Mouse (Mus musculus): ENCODE measurements at regions not wholly inside any gene's neighbourhood (a gene's known extent, or its start where the extent isn't known, plus 50 kb on each side); places are given as distances from the start of the nearest gene placed in this dataset.
A peak's percentile ranks its signal among the peaks of the same experiment; 100 is the strongest.

DNA sequence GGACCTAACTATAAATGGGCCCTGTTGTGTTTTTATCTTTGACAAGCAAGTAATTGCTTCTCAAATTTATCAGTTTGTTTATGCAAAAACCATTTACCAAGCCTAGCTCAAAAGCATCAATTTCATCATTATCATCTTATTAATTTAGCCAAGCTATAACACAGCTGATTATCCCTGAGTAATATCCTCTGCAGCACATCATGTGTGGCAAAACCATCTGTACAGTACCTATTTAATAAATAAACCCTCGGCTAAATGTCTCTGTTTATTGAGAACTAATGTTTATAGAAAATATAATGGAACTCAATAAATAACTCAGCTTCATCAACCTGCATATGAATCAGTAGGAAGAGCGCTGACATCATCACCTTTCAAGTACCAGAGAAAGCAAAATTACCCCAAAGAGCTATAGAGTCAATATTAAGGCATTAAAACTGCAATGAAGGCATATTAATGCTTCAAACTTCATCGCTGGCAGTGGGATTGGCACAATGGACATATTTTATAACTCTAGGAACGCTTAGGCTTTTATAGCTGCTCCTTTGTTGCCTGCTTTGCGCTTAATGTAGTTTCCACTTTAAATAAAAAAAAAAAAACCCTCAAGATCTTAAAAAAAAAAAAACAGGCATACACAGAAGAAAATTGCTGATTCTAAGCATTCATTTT is 542.0 kb downstream of the Plcl1 start:
- peaks cover 5% of the 10 kb centered on the region for H3K4me1 ChIP-seq (ENCODE audit: control insufficient read depth, low read depth, low read length)
- H3K27ac ChIP-seq (ENCODE audit: low read length) = no peak overlapping the region
- H3K27me3 ChIP-seq (ENCODE audit: control insufficient read depth, insufficient read depth, low read depth, low read length) = no peaks in the 10 kb centered on the region
- H3K36me3 ChIP-seq (ENCODE audit: control insufficient read depth, insufficient read depth) = no peaks in the 10 kb centered on the region
- ATAC-seq (ENCODE audit: low read depth) = no peak
- H3K4me3 ChIP-seq (ENCODE audit: low read depth, low read length) = no peak overlapping the region
- H3K9ac ChIP-seq (ENCODE audit: low read depth, low read length) = no peak overlapping the region
- 72% methylated on average over 5 of the region's 5 CpGs for WGBS (ENCODE audit: insufficient replicate concordance)
- no peak overlapping the region for H3K4me2 ChIP-seq (ENCODE audit: low read depth, low read length)
- no peaks in the 10 kb centered on the region for H3K9me3 ChIP-seq (replicated peaks; ENCODE audit: control insufficient read depth, low read length)

DNA sequence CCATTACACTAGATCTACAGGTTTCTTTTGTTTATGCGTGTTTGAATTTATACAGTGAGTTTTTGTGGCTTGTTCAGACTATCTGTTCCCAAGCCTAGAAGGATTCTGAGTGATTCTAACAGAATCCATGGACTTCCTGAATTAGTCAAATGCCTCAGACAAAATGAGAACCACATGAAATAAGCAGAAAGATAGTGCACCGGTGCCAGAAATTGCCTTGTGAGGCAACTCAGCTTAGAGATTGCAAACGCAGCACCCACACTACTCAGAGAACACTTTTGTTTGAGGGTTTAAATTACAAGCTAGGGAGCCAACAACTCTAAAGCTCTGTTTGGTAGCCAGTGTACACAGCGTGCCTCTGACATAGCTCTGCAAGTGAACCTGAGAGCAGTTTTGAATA is 543.9 kb downstream of the Plcl1 start:
- Histone ChIP-seq H3K9ac (ENCODE audit: low read depth, low read length) (no peak overlapping the region), H3K27me3 (ENCODE audit: control insufficient read depth, insufficient read depth, low read depth, low read length) (no peaks in the 10 kb centered on the region), H3K9me3 (replicated peaks; ENCODE audit: control insufficient read depth, low read length) (no peaks in the 10 kb centered on the region), H3K36me3 (ENCODE audit: control insufficient read depth, insufficient read depth) (no peaks in the 10 kb centered on the region), H3K4me1 (ENCODE audit: control insufficient read depth, low read depth, low read length) (peaks cover 5% of the 10 kb centered on the region), H3K27ac (ENCODE audit: low read length) (no peak overlapping the region), H3K4me3 (ENCODE audit: low read depth, low read length) (no peak overlapping the region), H3K4me2 (ENCODE audit: low read depth, low read length) (no peak overlapping the region)
- 72% methylated on average over 4 of the region's 4 CpGs for WGBS (ENCODE audit: insufficient replicate concordance)
- ATAC-seq (ENCODE audit: low read depth) = no peak

DNA sequence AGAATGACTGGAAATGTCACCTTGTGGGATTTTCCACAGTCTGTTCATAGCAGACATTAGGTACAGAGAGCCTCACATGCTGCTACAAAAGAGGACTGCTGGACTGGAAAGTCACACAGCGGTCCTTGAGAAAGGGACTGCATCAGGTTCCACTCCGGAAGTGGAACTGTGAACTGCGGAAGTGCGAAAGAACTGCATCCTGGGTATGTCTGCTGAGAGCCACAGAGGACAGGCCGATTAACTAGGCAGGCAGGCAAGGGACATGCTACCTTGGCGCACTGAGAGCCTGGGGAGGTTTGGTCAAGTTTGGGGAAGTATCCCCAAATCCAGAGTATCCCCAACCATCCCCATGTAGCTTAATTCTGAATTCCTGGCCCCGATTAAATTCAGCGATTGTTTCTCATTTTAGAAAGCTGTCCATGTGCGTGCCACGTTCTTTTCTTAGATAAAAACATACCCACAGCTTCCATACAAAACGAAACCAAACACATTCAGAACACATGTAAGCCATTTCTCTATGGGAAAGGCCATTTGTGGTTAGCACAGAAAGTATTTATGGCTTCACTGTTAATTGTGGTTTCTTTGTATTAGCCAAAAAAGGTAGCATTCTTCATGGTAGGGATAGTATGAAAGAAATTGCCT is 552.2 kb downstream of the Plcl1 start:
- no peaks in the 10 kb centered on the region for H3K36me3 ChIP-seq (ENCODE audit: control insufficient read depth, insufficient read depth)
- H3K27me3 ChIP-seq (ENCODE audit: control insufficient read depth, insufficient read depth, low read depth, low read length) = no peaks in the 10 kb centered on the region
- H3K9ac ChIP-seq (ENCODE audit: low read depth, low read length) = no peak overlapping the region
- no peaks in the 10 kb centered on the region for H3K9me3 ChIP-seq (replicated peaks; ENCODE audit: control insufficient read depth, low read length)
- no peaks in the 10 kb centered on the region for H3K4me1 ChIP-seq (ENCODE audit: control insufficient read depth, low read depth, low read length)
- no peak overlapping the region for H3K27ac ChIP-seq (ENCODE audit: low read length)
- ATAC-seq (ENCODE audit: low read depth) = no peak
- WGBS (ENCODE audit: insufficient replicate concordance) = 56% methylated on average over 11 of the region's 11 CpGs
- peak overlapping the region; percentile 17; the same call in 1 of the 2 replicates for H3K4me2 ChIP-seq (ENCODE audit: low read depth, low read length)
- no peak overlapping the region for H3K4me3 ChIP-seq (ENCODE audit: low read depth, low read length)

DNA sequence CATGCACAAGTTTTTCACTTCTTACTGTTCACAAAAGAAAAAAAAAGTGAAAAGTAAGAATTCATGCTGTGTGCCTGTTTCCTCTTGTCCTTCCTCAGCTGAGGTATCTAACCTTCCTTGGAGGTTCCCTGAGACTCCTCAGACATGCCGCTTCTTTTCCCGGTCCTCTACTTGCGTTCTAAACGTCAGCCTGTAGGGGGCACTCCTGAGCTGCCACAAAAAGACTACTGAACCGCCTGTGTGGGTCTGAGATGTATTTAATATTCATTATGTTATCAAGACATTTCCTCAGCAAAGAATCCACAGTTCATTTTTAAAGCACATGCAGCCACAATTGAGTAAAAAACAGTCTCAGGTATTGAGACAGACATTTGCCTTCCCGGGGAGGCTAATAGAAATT is 554.6 kb downstream of the Plcl1 start:
- H3K4me2 ChIP-seq (ENCODE audit: low read depth, low read length) = no peak overlapping the region
- WGBS (ENCODE audit: insufficient replicate concordance) = 21% methylated on average over 6 of the region's 6 CpGs
- H3K4me3 ChIP-seq (ENCODE audit: low read depth, low read length) = no peak overlapping the region
- H3K27me3 ChIP-seq (ENCODE audit: control insufficient read depth, insufficient read depth, low read depth, low read length) = no peaks in the 10 kb centered on the region
- H3K36me3 ChIP-seq (ENCODE audit: control insufficient read depth, insufficient read depth) = no peaks in the 10 kb centered on the region
- H3K9me3 ChIP-seq (replicated peaks; ENCODE audit: control insufficient read depth, low read length) = no peaks in the 10 kb centered on the region
- H3K27ac ChIP-seq (ENCODE audit: low read length) = no peak overlapping the region
- no peak for ATAC-seq (ENCODE audit: low read depth)
- no peaks in the 10 kb centered on the region for H3K4me1 ChIP-seq (ENCODE audit: control insufficient read depth, low read depth, low read length)
- no peak overlapping the region for H3K9ac ChIP-seq (ENCODE audit: low read depth, low read length)

DNA sequence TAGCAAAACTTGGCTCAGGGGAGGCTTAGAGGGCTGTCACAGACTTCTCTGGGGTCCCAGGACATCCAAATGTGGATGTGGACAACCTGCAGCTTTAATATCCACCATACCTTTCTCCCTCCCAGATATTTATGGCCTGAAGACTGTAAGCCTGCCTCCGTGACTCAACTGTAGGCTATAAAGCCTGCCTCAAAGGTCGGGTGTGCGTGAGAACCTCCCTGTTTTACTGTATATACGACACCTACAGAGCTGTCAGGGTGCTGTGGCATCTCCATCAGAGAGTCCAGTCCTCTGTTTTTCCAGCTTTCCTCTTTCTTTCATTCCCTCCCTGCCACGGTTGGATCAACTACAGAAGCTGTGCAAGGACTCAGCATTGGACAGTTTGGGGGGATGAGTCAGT is 558.1 kb downstream of the Plcl1 start:
- Histone ChIP-seq H3K9ac (ENCODE audit: low read depth, low read length) (no peak overlapping the region), H3K36me3 (ENCODE audit: control insufficient read depth, insufficient read depth) (no peaks in the 10 kb centered on the region), H3K27ac (ENCODE audit: low read length) (no peak overlapping the region), H3K4me2 (ENCODE audit: low read depth, low read length) (no peak overlapping the region), H3K9me3 (replicated peaks; ENCODE audit: control insufficient read depth, low read length) (no peaks in the 10 kb centered on the region), H3K4me3 (ENCODE audit: low read depth, low read length) (no peak overlapping the region), H3K4me1 (ENCODE audit: control insufficient read depth, low read depth, low read length) (no peaks in the 10 kb centered on the region), H3K27me3 (ENCODE audit: control insufficient read depth, insufficient read depth, low read depth, low read length) (no peaks in the 10 kb centered on the region)
- 59% methylated on average over 5 of the region's 5 CpGs for WGBS (ENCODE audit: insufficient replicate concordance)
- ATAC-seq (ENCODE audit: low read depth) = no peak

DNA sequence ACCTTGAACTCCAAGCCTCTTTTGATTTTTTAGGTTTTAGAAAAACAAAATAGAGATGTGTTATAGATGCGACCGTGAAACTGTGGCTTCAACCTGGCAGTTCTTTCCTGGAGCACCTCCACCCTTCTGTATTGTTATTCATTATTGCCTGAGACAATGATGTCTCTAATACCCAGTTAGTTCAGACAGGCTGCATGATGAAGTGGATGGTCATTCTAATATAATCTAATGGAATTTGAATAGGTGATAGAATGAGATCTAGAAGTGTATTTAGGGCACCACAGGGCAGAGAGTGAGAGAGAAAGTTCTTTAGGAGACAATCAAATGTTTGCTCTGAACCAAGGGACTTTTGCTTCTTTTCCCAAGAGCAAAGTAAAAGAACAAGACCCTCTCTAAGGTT is 560.6 kb downstream of the Plcl1 start:
- no peak overlapping the region for H3K9ac ChIP-seq (ENCODE audit: low read depth, low read length)
- no peak overlapping the region for H3K27ac ChIP-seq (ENCODE audit: low read length)
- 72% methylated on average over 2 of the region's 2 CpGs for WGBS (ENCODE audit: insufficient replicate concordance)
- no peaks in the 10 kb centered on the region for H3K4me1 ChIP-seq (ENCODE audit: control insufficient read depth, low read depth, low read length)
- no peak overlapping the region for H3K4me3 ChIP-seq (ENCODE audit: low read depth, low read length)
- no peaks in the 10 kb centered on the region for H3K9me3 ChIP-seq (replicated peaks; ENCODE audit: control insufficient read depth, low read length)
- H3K27me3 ChIP-seq (ENCODE audit: control insufficient read depth, insufficient read depth, low read depth, low read length) = no peaks in the 10 kb centered on the region
- no peak for ATAC-seq (ENCODE audit: low read depth)
- no peak overlapping the region for H3K4me2 ChIP-seq (ENCODE audit: low read depth, low read length)
- no peaks in the 10 kb centered on the region for H3K36me3 ChIP-seq (ENCODE audit: control insufficient read depth, insufficient read depth)

DNA sequence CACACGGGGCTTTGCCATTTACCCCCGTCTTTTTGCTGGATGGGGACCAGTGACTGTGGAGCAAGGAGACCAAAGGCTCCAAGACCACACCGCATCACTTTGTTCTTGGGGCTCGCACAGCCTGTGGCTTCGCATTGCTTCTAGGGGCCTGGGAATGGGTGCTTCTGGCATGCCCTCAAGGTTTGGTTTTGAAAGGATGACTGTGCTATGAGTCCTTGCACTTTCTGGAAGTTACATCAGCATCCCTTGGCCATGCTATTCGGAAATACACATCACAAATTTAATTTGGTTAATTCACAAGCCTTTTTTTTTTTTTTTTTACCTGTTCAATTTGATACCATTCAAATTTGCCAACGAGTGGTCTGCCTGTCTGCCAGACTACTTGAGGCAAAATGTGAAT is 562.1 kb downstream of the Plcl1 start:
- Histone ChIP-seq H3K9me3 (replicated peaks; ENCODE audit: control insufficient read depth, low read length) (no peaks in the 10 kb centered on the region), H3K36me3 (ENCODE audit: control insufficient read depth, insufficient read depth) (no peaks in the 10 kb centered on the region), H3K4me2 (ENCODE audit: low read depth, low read length) (no peak overlapping the region), H3K9ac (ENCODE audit: low read depth, low read length) (no peak overlapping the region), H3K27ac (ENCODE audit: low read length) (no peak overlapping the region), H3K4me1 (ENCODE audit: control insufficient read depth, low read depth, low read length) (no peaks in the 10 kb centered on the region), H3K4me3 (ENCODE audit: low read depth, low read length) (no peak overlapping the region), H3K27me3 (ENCODE audit: control insufficient read depth, insufficient read depth, low read depth, low read length) (no peaks in the 10 kb centered on the region)
- 66% methylated on average over 7 of the region's 7 CpGs for WGBS (ENCODE audit: insufficient replicate concordance)
- ATAC-seq (ENCODE audit: low read depth) = no peak

DNA sequence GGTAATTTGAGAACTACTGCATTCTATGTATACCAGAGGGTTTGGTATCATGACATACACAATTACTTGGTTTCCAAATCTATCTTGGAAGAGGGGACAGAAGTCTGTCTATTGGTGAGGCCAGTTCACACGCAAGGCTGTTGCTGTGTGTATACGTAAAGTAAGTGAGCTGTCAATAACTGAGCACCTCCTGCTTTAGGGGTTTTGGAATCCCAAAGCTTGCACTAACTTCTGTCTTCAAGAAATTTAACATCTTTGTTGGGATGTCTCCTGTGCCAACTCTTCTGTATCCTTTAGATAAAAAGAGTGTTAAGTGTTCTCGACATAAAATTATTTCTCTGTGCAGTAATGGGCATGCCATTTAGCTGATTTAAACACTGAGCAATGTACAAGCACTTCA is 572.1 kb downstream of the Plcl1 start:
- no peaks in the 10 kb centered on the region for H3K27me3 ChIP-seq (ENCODE audit: control insufficient read depth, insufficient read depth, low read depth, low read length)
- no peaks in the 10 kb centered on the region for H3K4me1 ChIP-seq (ENCODE audit: control insufficient read depth, low read depth, low read length)
- no peaks in the 10 kb centered on the region for H3K9me3 ChIP-seq (replicated peaks; ENCODE audit: control insufficient read depth, low read length)
- H3K36me3 ChIP-seq (ENCODE audit: control insufficient read depth, insufficient read depth) = no peaks in the 10 kb centered on the region
- 70% methylated on average over 3 of the region's 3 CpGs for WGBS (ENCODE audit: insufficient replicate concordance)
- no peak overlapping the region for H3K4me3 ChIP-seq (ENCODE audit: low read depth, low read length)
- H3K4me2 ChIP-seq (ENCODE audit: low read depth, low read length) = no peak overlapping the region
- H3K27ac ChIP-seq (ENCODE audit: low read length) = no peak overlapping the region
- no peak overlapping the region for H3K9ac ChIP-seq (ENCODE audit: low read depth, low read length)
- ATAC-seq (ENCODE audit: low read depth) = no peak

DNA sequence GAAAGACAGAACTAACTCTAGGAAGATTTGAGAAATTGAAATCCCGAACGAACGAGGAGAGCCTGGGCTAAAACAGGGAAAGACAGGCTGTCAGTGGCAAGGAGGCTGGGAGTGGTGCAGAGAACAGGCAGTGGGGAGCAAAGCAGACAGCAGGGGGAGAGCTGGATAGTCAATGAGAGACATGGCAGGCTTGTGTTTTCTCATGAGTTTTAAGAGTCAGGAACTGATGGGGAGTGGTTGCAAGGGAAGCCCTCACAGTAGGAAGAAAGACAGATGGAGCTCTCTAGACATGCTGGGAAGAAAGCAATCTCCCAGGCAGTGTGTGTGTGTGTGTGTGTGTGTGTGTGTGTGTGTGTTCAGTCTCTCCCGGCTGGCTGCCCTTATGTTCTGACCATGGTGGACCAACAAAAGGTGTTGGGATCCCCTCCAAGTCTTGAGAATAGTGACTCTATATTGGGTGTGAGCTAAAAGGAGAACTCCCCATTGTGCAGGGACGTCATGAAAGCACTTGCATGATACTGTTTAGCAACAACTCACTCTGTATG is 577.9 kb downstream of the Plcl1 start:
- 52% methylated on average over 5 of the region's 5 CpGs for WGBS (ENCODE audit: insufficient replicate concordance)
- no peaks in the 10 kb centered on the region for H3K4me1 ChIP-seq (ENCODE audit: control insufficient read depth, low read depth, low read length)
- H3K36me3 ChIP-seq (ENCODE audit: control insufficient read depth, insufficient read depth) = no peaks in the 10 kb centered on the region
- H3K9me3 ChIP-seq (replicated peaks; ENCODE audit: control insufficient read depth, low read length) = no peaks in the 10 kb centered on the region
- no peak overlapping the region for H3K9ac ChIP-seq (ENCODE audit: low read depth, low read length)
- no peak overlapping the region for H3K4me2 ChIP-seq (ENCODE audit: low read depth, low read length)
- ATAC-seq (ENCODE audit: low read depth) = no peak
- no peak overlapping the region for H3K4me3 ChIP-seq (ENCODE audit: low read depth, low read length)
- H3K27ac ChIP-seq (ENCODE audit: low read length) = no peak overlapping the region
- H3K27me3 ChIP-seq (ENCODE audit: control insufficient read depth, insufficient read depth, low read depth, low read length) = no peaks in the 10 kb centered on the region

Data from liver, embryonic 16.5 days (tissue).